Mouse (Mus musculus) thymus, postnatal 0 days (tissue): ENCODE results near the gene H13. TPM values are rescaled to one million over a fixed set of nuclear protein-coding genes. Genes with fewer than 3 reads are reported as not detected.
A peak's percentile ranks its signal among the peaks of the same experiment; 100 is the strongest.
"Not testable (repeated sequence)": the region's sequence is repeated elsewhere in the genome, so short reads cannot be mapped to it uniquely, and the experiment has no call there.

Source experiments
- DNase-seq: peaks from one replicate; pipeline ENCODE4 v3.0.0-alpha.2; 2015; ENCODE audit warnings: low spot score
- polyA plus RNA-seq: library from polyadenylated mRNA; unstranded; fragments of >200 nt; fragmentation: Nextera tagmentation; extraction: Ambion mirVana; gene quantifications from 2 replicates; pipeline ENCODE4 v1.2.1, GENCODE M21; 2015

Gene H13
- polyA plus RNA-seq, 1 experiment from 2014 or later, result 200 TPM

- peak; percentile 7 for DNase-seq
Observed at GRCm38 (mm10) chr2:152657398-152657797, 11.9 kb upstream of the H13 start.

- no peak for DNase-seq
Observed at GRCm38 (mm10) chr2:152661163-152661562, 8.1 kb upstream of the H13 start.

- not testable (repeated sequence) for DNase-seq
Observed at GRCm38 (mm10) chr2:152666191-152666590, 3.1 kb upstream of the H13 start.

GRCm38 (mm10) chr2:152669639-152670484 is 601 bp downstream of the H13 start:
- DNase-seq, result peak; percentile 16

- DNase-seq, result peak; percentile 91
Observed at GRCm38 (mm10) chr2:152670983-152671641, 1.9 kb downstream of the H13 start.

- peak; percentile 77 for DNase-seq
Observed at GRCm38 (mm10) chr2:152671642-152671999, 2.4 kb downstream of the H13 start.

- DNase-seq, result no peak
Observed at GRCm38 (mm10) chr2:152672166-152672565, 2.9 kb downstream of the H13 start.

- DNase-seq, result no peak
Observed at GRCm38 (mm10) chr2:152674148-152674547, 4.9 kb downstream of the H13 start.

- no peak for DNase-seq
Observed at GRCm38 (mm10) chr2:152675252-152675791, 6.1 kb downstream of the H13 start.

GRCm38 (mm10) chr2:152678302-152678701 is 9.0 kb downstream of the H13 start:
- DNase-seq, result peak; percentile 72

GRCm38 (mm10) chr2:152678925-152679324 is 9.7 kb downstream of the H13 start:
- DNase-seq, result no peak

GRCm38 (mm10) chr2:152679701-152680355 is 10.6 kb downstream of the H13 start:
- DNase-seq, result no peak

- DNase-seq, result no peak
Observed at GRCm38 (mm10) chr2:152683086-152683485, 13.8 kb downstream of the H13 start.

GRCm38 (mm10) chr2:152686399-152686798 is 17.1 kb downstream of the H13 start:
- DNase-seq, result no peak

GRCm38 (mm10) chr2:152686806-152687267 is 17.6 kb downstream of the H13 start, which contains the start of gene Mcts2:
Gene Mcts2, plus strand, starts transcription at chr2:152687035.
- DNase-seq, result peak; percentile 52

GRCm38 (mm10) chr2:152691564-152692217 is 22.4 kb downstream of the H13 start:
- DNase-seq, result no peak

GRCm38 (mm10) chr2:152693233-152693632 is 24.0 kb downstream of the H13 start:
- peak; percentile 80 for DNase-seq

- DNase-seq, result no peak
Observed at GRCm38 (mm10) chr2:152693735-152694134, 24.5 kb downstream of the H13 start.

- no peak for DNase-seq
Observed at GRCm38 (mm10) chr2:152694708-152695107, 25.4 kb downstream of the H13 start.

GRCm38 (mm10) chr2:152696016-152696415 is 26.8 kb downstream of the H13 start:
- DNase-seq, result no peak
